Mouse (Mus musculus) intestine, embryonic 16.5 days (tissue): Measurements from ENCODE around the gene Adap2. TPM values are rescaled to one million over a fixed set of nuclear protein-coding genes. Genes with fewer than 3 reads are reported as not detected.

Experiments used
- polyA plus RNA-seq: library from polyadenylated mRNA; unstranded; fragments of >200 nt; fragmentation: Nextera tagmentation; extraction: Ambion mirVana; gene quantifications from 2 replicates; pipeline ENCODE4 v1.2.1, GENCODE M21; 2015

The Adap2 gene
- polyA plus RNA-seq, 1 experiment from 2014 or later, result 4.9 TPM

Other genes starting within 250 kb of the Adap2 start
- gene Utp6, start 191.7 kb upstream of the Adap2 start, polyA plus RNA-seq, result 41.5 and 44.7 TPM in 2 replicates
- 13.6 and 14.3 TPM in 2 replicates for gene Suz12, start 161.0 kb upstream of the Adap2 start, polyA plus RNA-seq
- gene Crlf3, start 73.1 kb upstream of the Adap2 start, polyA plus RNA-seq, result 21.8 and 22.9 TPM in 2 replicates
- 4.7 and 5.6 TPM in 2 replicates for gene Atad5, start 64.7 kb upstream of the Adap2 start, polyA plus RNA-seq
- gene Tefm, start 11.9 kb upstream of the Adap2 start, polyA plus RNA-seq, result 28.8 and 33.1 TPM in 2 replicates
- 11.7 and 11.8 TPM in 2 replicates for gene Rnf135, start 29.7 kb downstream of the Adap2 start, polyA plus RNA-seq
- 36.8 and 38.0 TPM in 2 replicates for gene Rhot1, start 54.9 kb downstream of the Adap2 start, polyA plus RNA-seq
- gene Rhbdl3, start 146.8 kb downstream of the Adap2 start, polyA plus RNA-seq, result 2.0 and 2.1 TPM in 2 replicates
- gene 5730455P16Rik, start 223.9 kb downstream of the Adap2 start, polyA plus RNA-seq, result 11.5 and 14.9 TPM in 2 replicates
- gene Zfp207, start 229.2 kb downstream of the Adap2 start, polyA plus RNA-seq, result 170 and 172 TPM in 2 replicates